Mouse (Mus musculus) activated CD4-positive, CD25-positive, alpha-beta regulatory T cell, adult 4 months (primary cell): ENCODE results near the gene Rbm46. TPM values are rescaled to one million over a fixed set of nuclear protein-coding genes. Genes with fewer than 3 reads are reported as not detected.

Experiments used
- polyA plus RNA-seq, 2 experiments: library from polyadenylated mRNA; unstranded; fragments of 100-300 nt; shearing (Covaris generic); gene quantifications; one replicate each; pipeline ENCODE4 v1.2.1; 2017

Rbm46 gene
- polyA plus RNA-seq, 2 experiments from 2014 or later: not detected

Other genes starting within 250 kb of the Rbm46 start
- under 1 TPM in 1 of 2 experiments, not detected in 1; 0.07 TPM for gene Lrat, start 27.5 kb upstream of the Rbm46 start, polyA plus RNA-seq
- gene Fgg, start 131.2 kb upstream of the Rbm46 start, polyA plus RNA-seq: not detected
- gene Fga, start 149.6 kb upstream of the Rbm46 start, polyA plus RNA-seq: not detected
- gene Fgb, start 173.4 kb upstream of the Rbm46 start, polyA plus RNA-seq: not detected
- 10 to 100 TPM; 49.5 to 57.0 TPM for gene Plrg1, start 179.0 kb upstream of the Rbm46 start, polyA plus RNA-seq